Mouse (Mus musculus) G1E (cell line): ENCODE results near the gene Spata32.

Experiments used
- CTCF ChIP-seq: IDR thresholded peaks from 2 replicates; pipeline ENCODE4 v1.5.1; 2012; ENCODE audit warnings: low read depth, low read length, inconsistent platforms, mixed read lengths
- GATA1 ChIP-seq: IDR thresholded peaks from 2 replicates; pipeline ENCODE4 v1.6.1; 2012; ENCODE audit warnings: borderline replicate concordance, low read length, inconsistent platforms, mixed read lengths
- GATA2 ChIP-seq: IDR thresholded peaks from 2 replicates; pipeline ENCODE4 v1.6.1; 2012; ENCODE audit warnings: low read depth, low read length, inconsistent platforms, borderline replicate concordance
- POLR2AphosphoS5 ChIP-seq: IDR thresholded peaks from 2 replicates; pipeline ENCODE4 v1.6.1; 2012; ENCODE audit warnings: low read depth, low read length, inconsistent platforms; ENCODE audit not compliant: insufficient replicate concordance

DNA sequence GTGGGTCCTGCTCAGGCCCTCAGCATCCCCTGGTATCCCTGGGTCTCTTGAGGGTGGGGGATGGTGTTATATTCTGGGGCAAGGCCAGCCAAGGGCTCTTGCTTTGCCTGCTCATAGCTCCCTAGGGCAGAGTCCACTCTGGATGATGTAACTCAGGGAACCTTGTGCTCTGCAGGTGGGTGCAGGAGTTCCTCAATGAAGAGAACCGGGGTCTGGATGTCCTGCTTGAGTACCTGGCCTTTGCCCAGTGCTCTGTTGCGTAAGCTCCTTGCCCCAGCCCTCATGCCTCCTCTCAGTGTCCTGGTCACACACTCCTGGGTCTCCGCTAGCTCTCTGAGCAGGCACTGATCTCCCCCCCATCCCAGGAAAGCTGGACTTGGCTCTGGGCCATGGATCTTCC, 36.3 kb downstream of the Spata32 start:
- no peak for TF ChIP-seq CTCF
- no peak for TF ChIP-seq GATA2
- no peak for TF ChIP-seq GATA1
- no peak for TF ChIP-seq POLR2AphosphoS5
